Mouse (Mus musculus): ENCODE results near the gene Gpr108.

The Gpr108 gene

GRCm38 (mm10) chr17:57201841-57202724, 46.2 kb downstream of the Gpr108 start:
- no peak for DNase-seq

GRCm38 (mm10) chr17:57198252-57198651, 50.0 kb downstream of the Gpr108 start:
- no peak for DNase-seq

GRCm38 (mm10) chr17:57195326-57196010, 52.8 kb downstream of the Gpr108 start:
- DNase-seq, result no peak

- DNase-seq, result no peak
Measured at GRCm38 (mm10) chr17:57194771-57195170, 53.5 kb downstream of the Gpr108 start.

- DNase-seq, result no peak
Measured at GRCm38 (mm10) chr17:57194041-57194507, 54.2 kb downstream of the Gpr108 start, which contains the start of gene Tnfsf14. Tnfsf14 (minus strand) TSS chr17:57194177.

- DNase-seq, result no peak
Measured at GRCm38 (mm10) chr17:57188510-57189192, 59.6 kb downstream of the Gpr108 start.

- no peak for DNase-seq
Measured at GRCm38 (mm10) chr17:57185641-57186040, 62.6 kb downstream of the Gpr108 start.

Data from cerebellum, adult 11 months (tissue).